Mouse (Mus musculus) colon, adult 2 months (tissue): ENCODE results near the gene Cdc25a. TPM values are rescaled to one million over a fixed set of nuclear protein-coding genes. Genes with fewer than 3 reads are reported as not detected.

Experiments used
- polyA plus RNA-seq: library from polyadenylated mRNA; depleted of rRNA; stranded (reverse); fragments of >200 nt; gene quantifications from 2 replicates; pipeline ENCODE4 v1.2.3, GENCODE M21; 2012; rRNA removed

The Cdc25a gene
- polyA plus RNA-seq, result 14.0 and 16.8 TPM in 2 replicates

GRCm38 (mm10) chr9:109874797-109875691 is at the start of gene Cdc25a:
Gene Cdc25a, plus strand, starts transcription at chr9:109875579.

GRCm38 (mm10) chr9:109832391-109833087 is 42.8 kb upstream of the Cdc25a start, which contains the start of gene Nme6:
Gene Nme6, plus strand, starts transcription at chr9:109832749.

GRCm38 (mm10) chr9:109849312-109849758 is 26.0 kb upstream of the Cdc25a start, which contains the start of gene Camp:
Gene Camp, minus strand, starts transcription at chr9:109849617.

DNA sequence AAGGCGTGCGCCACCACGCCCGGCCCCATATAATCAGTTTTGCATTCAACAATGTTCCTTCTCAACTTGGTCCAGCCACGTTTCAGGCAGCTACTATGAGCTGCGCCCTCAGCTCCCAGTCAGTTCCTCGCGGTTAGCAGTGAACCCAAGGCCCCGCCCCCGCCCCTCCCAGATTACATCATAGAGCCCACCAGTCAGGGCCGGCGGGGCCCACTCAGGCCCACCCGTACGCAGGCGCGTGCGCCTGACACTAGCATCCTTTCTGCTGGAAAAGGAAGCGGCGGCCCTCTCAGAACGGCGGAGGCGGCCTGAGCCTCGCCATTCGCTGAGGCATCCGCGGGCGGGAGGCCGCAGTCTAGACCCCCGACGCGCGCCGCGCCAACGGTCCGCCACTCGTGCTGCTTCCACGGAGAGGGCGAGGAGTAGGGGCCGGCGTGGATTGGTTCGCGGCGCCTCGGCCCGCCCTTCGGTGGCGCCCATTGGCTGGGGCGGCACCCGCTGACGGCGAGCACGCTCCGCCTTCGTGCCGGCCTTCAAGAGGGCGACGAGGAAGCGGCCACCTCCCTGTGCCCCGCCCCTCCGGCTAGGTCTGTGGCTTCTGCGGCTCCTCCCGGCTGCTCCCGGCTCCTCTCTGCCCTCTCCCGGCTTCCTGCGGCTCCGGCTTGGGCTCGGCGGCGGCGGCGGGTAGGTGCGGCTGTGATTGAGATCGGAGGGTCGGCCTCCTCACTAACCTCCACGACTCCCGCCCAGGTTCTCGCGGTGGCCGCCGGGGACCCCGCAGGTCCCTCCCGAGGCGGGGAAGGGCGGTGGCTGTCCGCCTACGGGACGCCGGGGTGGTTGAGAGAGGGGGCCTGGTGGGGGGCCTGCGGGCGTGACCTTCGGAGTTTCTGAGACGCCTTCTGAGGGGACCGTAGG is 56.1 kb downstream of the Cdc25a start, which contains the start of gene Map4:
TSS of gene Map4 (plus strand) at position 204 of the 915 bp plus-strand sequence.

Other genes with a start within 250 kb of the Cdc25a start
- 0.09 and 0.12 TPM in 2 replicates for gene Fbxw24, start 249.5 kb upstream of the Cdc25a start, polyA plus RNA-seq
- gene Fbxw25, start 210.9 kb upstream of the Cdc25a start, polyA plus RNA-seq, result not detected in 2 replicates
- gene Fbxw18, start 172.9 kb upstream of the Cdc25a start, polyA plus RNA-seq, result not detected in 2 replicates
- not detected in 2 replicates for gene Fbxw26, start 129.5 kb upstream of the Cdc25a start, polyA plus RNA-seq
- not detected in 2 replicates for gene Fbxw27, start 84.9 kb upstream of the Cdc25a start, polyA plus RNA-seq
- 0.28 TPM in 1 of 2 replicates, not detected in the other for gene Spink8, start 63.3 kb upstream of the Cdc25a start, polyA plus RNA-seq
- gene Nme6, start 42.8 kb upstream of the Cdc25a start, polyA plus RNA-seq, result 18.8 and 19.6 TPM in 2 replicates
- 0.28 TPM in 1 of 2 replicates, not detected in the other for gene Camp, start 26.0 kb upstream of the Cdc25a start, polyA plus RNA-seq
- 190 and 241 TPM in 2 replicates for gene Map4, start 55.9 kb downstream of the Cdc25a start, polyA plus RNA-seq
- 12.5 and 13.0 TPM in 2 replicates for gene Smarcc1, start 242.1 kb downstream of the Cdc25a start, polyA plus RNA-seq
- gene Dhx30, start 242.3 kb downstream of the Cdc25a start, polyA plus RNA-seq, result 43.9 and 47.2 TPM in 2 replicates